Mouse (Mus musculus) central nervous system, embryonic 18 days (tissue): ENCODE results near the gene Rflna. TPM values are rescaled to one million over a fixed set of nuclear protein-coding genes. Genes with fewer than 3 reads are reported as not detected.

Source experiments
- polyA plus RNA-seq: library from polyadenylated mRNA; depleted of rRNA; stranded (reverse); fragments of >200 nt; gene quantifications from 2 replicates; pipeline ENCODE4 v1.2.3, GENCODE M21; 2012; rRNA removed

The Rflna gene
- 5.9 and 6.7 TPM in 2 replicates for polyA plus RNA-seq

DNA sequence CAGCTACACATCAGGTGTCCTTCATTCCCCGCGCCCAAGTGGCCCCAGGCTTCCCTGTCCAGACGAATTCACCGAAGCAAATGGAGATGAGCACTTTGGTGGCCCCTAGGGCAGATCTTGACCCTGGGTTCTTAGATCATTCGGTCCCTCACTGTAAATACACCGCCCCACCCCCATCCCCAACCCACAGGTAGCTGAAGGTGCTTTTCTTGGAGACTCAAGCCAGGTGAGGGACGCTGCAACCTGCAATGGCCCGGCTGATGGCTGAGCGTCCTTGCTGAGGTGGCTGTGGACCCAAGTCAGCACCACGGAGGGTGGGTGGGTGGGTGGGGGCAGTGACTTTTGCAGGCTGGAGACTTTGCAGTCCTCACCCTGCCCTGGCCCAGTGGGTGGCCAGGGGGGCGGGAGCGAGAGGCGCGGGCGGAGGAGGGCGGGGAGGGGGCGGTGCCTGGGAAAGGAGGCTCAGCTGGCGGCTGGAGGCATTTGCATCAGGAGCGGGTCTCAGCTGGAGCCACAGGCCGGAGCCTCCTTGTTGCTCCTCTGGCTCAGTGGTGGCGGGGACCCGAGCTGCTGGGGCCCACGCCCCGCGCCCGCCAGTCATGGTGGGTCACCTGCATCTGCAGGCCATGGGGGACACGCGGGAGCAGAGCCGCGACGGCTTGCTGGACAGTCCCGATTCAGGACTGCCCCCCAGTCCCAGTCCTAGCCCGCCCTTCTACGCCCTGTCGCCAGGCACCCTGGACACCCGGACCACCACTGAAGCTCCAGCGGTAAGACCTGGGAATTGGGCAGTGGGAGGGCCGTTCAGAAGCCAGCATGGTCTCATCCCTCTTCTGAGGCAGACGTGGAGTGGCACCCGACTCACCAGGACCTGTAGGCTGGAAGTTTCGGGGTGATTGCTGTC, at the start of gene Rflna:
Gene Rflna (plus strand): TSS at position 253 of the 904 bp plus-strand sequence.

Other genes with a start within 250 kb of the Rflna start
- gene Ccdc92, start 140.8 kb upstream of the Rflna start, polyA plus RNA-seq, result 27.1 and 29.8 TPM in 2 replicates
- 55.8 and 57.2 TPM in 2 replicates for gene Zfp664, start 140.5 kb upstream of the Rflna start, polyA plus RNA-seq
- 28.9 and 29.0 TPM in 2 replicates for gene Ncor2, start 176.0 kb downstream of the Rflna start, polyA plus RNA-seq